Mouse (Mus musculus) myocyte (in vitro differentiated cells): ENCODE results near the gene Sdhb.

Experiments
- CEBPB ChIP-seq: IDR thresholded peaks from 2 replicates; pipeline ENCODE4 v1.6.1; 2011; ENCODE audit warnings: mild to moderate bottlenecking, moderate library complexity; ENCODE audit not compliant: poor library complexity, insufficient read depth, severe bottlenecking
- MAX ChIP-seq: IDR thresholded peaks from one replicate; pipeline ENCODE4 v1.6.1; 2011; ENCODE audit warnings: low read depth, mild to moderate bottlenecking, control low read depth
- MYOD1 ChIP-seq, 3 experiments: IDR thresholded peaks; one replicate each; pipeline ENCODE4 v1.6.1; 2011; ENCODE audit warnings: control low read depth in 2 of 3, low read depth in 2 of 3, mild to moderate bottlenecking in 2 of 3, moderate library complexity in 1 of 3; ENCODE audit not compliant: insufficient read length in 2 of 3, control insufficient read depth in 1 of 3
- MYOG ChIP-seq, 3 experiments: IDR thresholded peaks; one replicate each; pipeline ENCODE4 v1.6.1; 2011; ENCODE audit warnings: control low read depth in 2 of 3, low read depth in 2 of 3, mild to moderate bottlenecking in 2 of 3; ENCODE audit not compliant: insufficient read length in 2 of 3, control insufficient read depth in 1 of 3, insufficient read depth in 1 of 3
- POLR2A ChIP-seq: IDR thresholded peaks from one replicate; pipeline ENCODE4 v1.6.1; 2011; ENCODE audit warnings: low read depth, mild to moderate bottlenecking, control low read depth, moderate library complexity; ENCODE audit not compliant: insufficient read length
- POLR2AphosphoS2 ChIP-seq: IDR thresholded peaks from one replicate; pipeline ENCODE4 v1.6.1; 2011; ENCODE audit warnings: low read depth, control low read depth; ENCODE audit not compliant: insufficient read length
- REST ChIP-seq: IDR thresholded peaks from one replicate; pipeline ENCODE4 v1.6.1; 2011; ENCODE audit warnings: mild to moderate bottlenecking, control low read depth, moderate library complexity; ENCODE audit not compliant: insufficient read depth, insufficient read length
- SRF ChIP-seq: IDR thresholded peaks from one replicate; pipeline ENCODE4 v1.6.1; 2011; ENCODE audit warnings: low read depth; ENCODE audit not compliant: control insufficient read depth, insufficient read length
- TCF12 ChIP-seq: IDR thresholded peaks from one replicate; pipeline ENCODE4 v1.6.1; 2011; ENCODE audit warnings: mild to moderate bottlenecking, control low read depth; ENCODE audit not compliant: poor library complexity, insufficient read depth, severe bottlenecking
- USF1 ChIP-seq: IDR thresholded peaks from one replicate; pipeline ENCODE4 v1.6.1; 2011; ENCODE audit warnings: low read depth, mild to moderate bottlenecking, control low read depth, moderate library complexity

DNA sequence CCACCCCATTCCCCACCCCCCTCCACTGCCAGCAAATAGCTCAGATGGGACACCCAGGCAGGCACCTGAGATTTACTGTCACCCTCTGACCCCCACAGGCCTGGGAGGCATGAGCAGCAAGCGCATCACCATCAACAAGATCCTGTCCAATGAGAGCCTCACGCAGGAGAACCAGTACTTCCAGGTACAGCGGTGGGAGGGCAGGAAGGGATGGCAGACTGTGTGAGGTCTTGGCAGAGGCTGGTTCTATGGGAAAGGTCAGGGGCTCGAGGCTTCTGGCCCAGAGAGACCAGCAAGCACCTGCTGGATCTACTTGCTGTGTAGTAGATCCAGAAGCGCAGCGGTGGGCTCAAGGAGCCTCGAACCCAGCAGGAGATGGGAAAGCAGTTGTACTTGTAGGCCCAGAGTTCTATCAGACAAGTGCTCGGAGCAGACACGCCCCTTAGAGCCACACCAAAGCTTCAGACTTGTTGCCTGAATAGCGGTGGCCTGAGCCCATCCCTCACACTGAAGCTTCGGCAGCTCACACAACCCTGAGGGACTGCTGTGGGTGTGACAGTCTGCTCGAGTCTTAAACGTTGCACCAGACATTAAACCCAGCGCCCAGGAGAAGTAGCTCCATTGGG, 14.3 kb upstream of the Sdhb start:
- no peak for TF ChIP-seq POLR2A
- no peak for TF ChIP-seq MYOD1 (IDR thresholded peaks at IDR 0.05; ENCODE audit: control insufficient read depth in 1 of 3, insufficient read length in 2 of 3, low read depth in 2 of 3)
- TF ChIP-seq MYOG (IDR thresholded peaks at IDR 0.05; ENCODE audit: control insufficient read depth in 1 of 3, insufficient read depth in 1 of 3, insufficient read length in 2 of 3, low read depth in 2 of 3): no peak
- TF ChIP-seq CEBPB: no peak
- TF ChIP-seq MAX: no peak
- no peak for TF ChIP-seq TCF12
- no peak for TF ChIP-seq POLR2AphosphoS2
- no peak for TF ChIP-seq USF1
- no peak for TF ChIP-seq SRF
- TF ChIP-seq REST: no peak
